Mouse (Mus musculus) ES-E14 (cell line): ENCODE measurements around the gene Gpr62. TPM values are rescaled to one million over a fixed set of nuclear protein-coding genes. Genes with fewer than 3 reads are reported as not detected.

Experiments
- DNase-seq: peaks from one replicate; pipeline ENCODE4 v3.0.0-alpha.2; 2013; ENCODE audit warnings: low read depth, low spot score
- H3K27ac ChIP-seq: 2 replicates; pipeline ENCODE4 v1.5.1; 2012; ENCODE audit warnings: low read depth, mild to moderate bottlenecking, low read length, moderate library complexity, mixed read lengths; ENCODE audit not compliant: poor library complexity, insufficient read depth, severe bottlenecking
- H3K36me3 ChIP-seq: 2 replicates; pipeline ENCODE4 v1.6.1; 2012; ENCODE audit warnings: mild to moderate bottlenecking, low read length, moderate library complexity, mixed read lengths; ENCODE audit not compliant: control insufficient read depth, poor library complexity, insufficient read depth, severe bottlenecking
- H3K4me1 ChIP-seq, 2 experiments: fragments of 150-350 bp in 1 of 2; sonication (generic) in 1 of 2; 2 replicates each; pipeline ENCODE4 v1.6.1; 2012; ENCODE audit warnings: low read length in 2 of 2, mild to moderate bottlenecking in 1 of 2, mixed read lengths in 1 of 2; ENCODE audit not compliant: control insufficient read depth in 2 of 2, insufficient read depth in 2 of 2, poor library complexity in 1 of 2
- H3K4me3 ChIP-seq, 2 experiments: fragments of 150-350 bp in 1 of 2; sonication (generic) in 1 of 2; 2 replicates each; pipeline ENCODE4 v1.5.1; 2012; ENCODE audit warnings: low read length in 2 of 2, low read depth in 1 of 2, mild to moderate bottlenecking in 1 of 2, mixed read lengths in 1 of 2; ENCODE audit not compliant: insufficient read depth in 1 of 2, poor library complexity in 1 of 2, severe bottlenecking in 1 of 2
- H3K9ac ChIP-seq: 2 replicates; pipeline ENCODE4 v1.6.1; 2012; ENCODE audit warnings: low read depth, mild to moderate bottlenecking, low read length, mixed read lengths; ENCODE audit not compliant: poor library complexity, insufficient read depth, severe bottlenecking
- H3K9me3 ChIP-seq: fragments of 150-350 bp; sonication (generic); 2 replicates; pipeline ENCODE4 v1.6.1; 2012; ENCODE audit warnings: low read depth, mild to moderate bottlenecking, low read length; ENCODE audit not compliant: control insufficient read depth, insufficient read depth
- CHD2 ChIP-seq: IDR thresholded peaks from 2 replicates; pipeline ENCODE4 v1.6.1; 2014; ENCODE audit warnings: mild to moderate bottlenecking, low read depth, low read length, inconsistent platforms
- HCFC1 ChIP-seq: IDR thresholded peaks from 2 replicates; pipeline ENCODE4 v1.6.1; 2012; ENCODE audit warnings: low read length, inconsistent platforms, borderline replicate concordance; ENCODE audit not compliant: insufficient read depth
- MAFK ChIP-seq: IDR thresholded peaks from 2 replicates; pipeline ENCODE4 v1.6.1; 2014; ENCODE audit warnings: mild to moderate bottlenecking, low read depth, low read length, inconsistent platforms; ENCODE audit not compliant: insufficient read depth
- ZC3H11A ChIP-seq: IDR thresholded peaks from 2 replicates; pipeline ENCODE4 v1.6.1; 2012; ENCODE audit warnings: low read depth, mild to moderate bottlenecking, inconsistent platforms, low read length, borderline replicate concordance
- in situ Hi-C, 2 experiments: fragments of 600-800 bp; cut with MboI; formaldehyde crosslinking; loops; one replicate each; pipeline ENCODE4 v1.15.1; 2025; ENCODE audit warnings: low sequenced_read_pairs in 2 of 2, inconsistent platforms in 1 of 2; ENCODE audit not compliant: unreplicated experiment in 2 of 2
- total RNA-seq: library from RNA; depleted of rRNA; stranded (reverse); fragments of 300-350 nt; gene quantifications from 2 replicates; pipeline ENCODE4 v1.2.3, GENCODE M21; 2012; rRNA removed

Gene Gpr62
- total RNA-seq, 1 experiment, result 0.22 TPM

DNA sequence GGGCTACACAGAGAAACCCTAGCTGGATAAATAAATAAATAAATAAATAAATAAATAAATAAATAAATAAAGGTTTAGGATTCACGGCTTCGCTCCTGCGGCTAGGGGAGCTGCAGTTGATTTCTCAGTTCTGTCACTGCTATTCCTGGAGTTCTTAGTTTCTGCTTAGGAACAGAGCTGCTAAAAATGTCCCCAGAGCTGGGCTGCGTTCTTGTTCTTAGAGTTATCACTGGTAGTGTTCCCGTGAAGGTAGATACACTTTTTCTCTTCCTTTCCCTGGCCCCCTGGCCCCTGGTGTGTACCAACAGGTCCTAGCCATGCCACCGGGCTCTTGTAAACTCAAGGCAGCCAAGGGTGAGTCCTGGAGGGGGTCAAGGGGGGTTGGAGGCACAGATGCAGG is 48.9 kb downstream of the Gpr62 start:
- DNase-seq, result no peak
- no peak for TF ChIP-seq CHD2
- TF ChIP-seq ZC3H11A, result no peak
- no peak for TF ChIP-seq HCFC1
- TF ChIP-seq MAFK, result no peak
- Histone ChIP-seq H3K9me3 (no peaks in the 10 kb centered on the region), H3K27ac (no peak overlapping the region), H3K4me3 (no peak overlapping the region), H3K9ac (no peak overlapping the region), H3K36me3 (no peaks in the 10 kb centered on the region), H3K4me1 (peaks cover 0 to 20% of the 10 kb centered on the region in 2 experiments; a peak in 2 of 4 replicates)
- in situ Hi-C loops, result no loop called here

Other genes with a start within 250 kb of the Gpr62 start
- gene Tlr9, start 243.3 kb downstream of the Gpr62 start, total RNA-seq, result 0.09 TPM in 1 of 2 replicates, not detected in the other
- gene Alas1, start 217.3 kb downstream of the Gpr62 start, total RNA-seq, result 36.1 and 48.5 TPM in 2 replicates
- gene Poc1a, start 184.9 kb downstream of the Gpr62 start, total RNA-seq, result 19.3 and 21.2 TPM in 2 replicates
- 4.5 and 5.1 TPM in 2 replicates for gene Dusp7, start 97.3 kb downstream of the Gpr62 start, total RNA-seq
- gene Rpl29, start 36.5 kb downstream of the Gpr62 start, total RNA-seq, result 43.7 and 61.2 TPM in 2 replicates
- 28.8 and 40.3 TPM in 2 replicates for gene Acy1, start 27.6 kb downstream of the Gpr62 start, total RNA-seq
- 1.9 and 4.2 TPM in 2 replicates for gene Abhd14b, start 18.5 kb downstream of the Gpr62 start, total RNA-seq
- gene Abhd14a, start 18.3 kb downstream of the Gpr62 start, total RNA-seq, result 23.0 and 55.6 TPM in 2 replicates
- gene Pcbp4, start 12.6 kb downstream of the Gpr62 start, total RNA-seq, result 140 and 176 TPM in 2 replicates
- gene Rrp9, start 10.0 kb upstream of the Gpr62 start, total RNA-seq, result 187 and 223 TPM in 2 replicates
- 2.2 and 6.0 TPM in 2 replicates for gene Parp3, start 11.0 kb upstream of the Gpr62 start, total RNA-seq
- 1.7 TPM in 1 of 2 replicates, not detected in the other for gene Iqcf1, start 34.0 kb upstream of the Gpr62 start, total RNA-seq
- gene Iqcf5, start 48.6 kb upstream of the Gpr62 start, total RNA-seq, result 0.89 TPM in 1 of 2 replicates, not detected in the other
- not detected in 2 replicates for gene Iqcf3, start 95.7 kb upstream of the Gpr62 start, total RNA-seq
- not detected in 2 replicates for gene Iqcf4, start 105.1 kb upstream of the Gpr62 start, total RNA-seq
- gene Iqcf6, start 160.6 kb upstream of the Gpr62 start, total RNA-seq, result 0.53 TPM in 1 of 2 replicates, not detected in the other
- gene Grm2, start 190.1 kb upstream of the Gpr62 start, total RNA-seq, result 0.95 and 1.7 TPM in 2 replicates
- gene Tex264, start 220.0 kb upstream of the Gpr62 start, total RNA-seq, result 65.9 and 70.5 TPM in 2 replicates